Mouse (Mus musculus) small intestine, adult 2 months (tissue): ENCODE results near the gene Got2. TPM values are rescaled to one million over a fixed set of nuclear protein-coding genes. Genes with fewer than 3 reads are reported as not detected.

Experiments used
- H3K27ac ChIP-seq: fragments of 200-500 bp; 2 replicates; pipeline ENCODE4 v1.5.1; 2012; ENCODE audit warnings: low read depth, low read length, control low read depth, inconsistent platforms; ENCODE audit not compliant: insufficient read depth
- H3K27me3 ChIP-seq: fragments of 200-500 bp; 2 replicates; pipeline ENCODE4 v1.6.1; 2012; ENCODE audit warnings: mild to moderate bottlenecking, moderate library complexity, low read length, inconsistent platforms; ENCODE audit not compliant: control insufficient read depth, insufficient read depth
- H3K36me3 ChIP-seq: fragments of 200-500 bp; 2 replicates; pipeline ENCODE4 v1.6.1; 2012; ENCODE audit warnings: mild to moderate bottlenecking, low read length, control low read depth, inconsistent platforms; ENCODE audit not compliant: control insufficient read depth, insufficient read depth
- H3K4me1 ChIP-seq: fragments of 200-500 bp; 2 replicates; pipeline ENCODE4 v1.6.1; 2012; ENCODE audit warnings: low read length, inconsistent platforms, mixed read lengths; ENCODE audit not compliant: control insufficient read depth, insufficient read depth, insufficient read length
- H3K4me3 ChIP-seq: fragments of 200-500 bp; 2 replicates; pipeline ENCODE4 v1.5.1; 2012; ENCODE audit warnings: low read depth, mild to moderate bottlenecking, control low read depth, inconsistent platforms, low read length, moderate library complexity
- CTCF ChIP-seq: fragments of 200-500 bp; IDR thresholded peaks from 2 replicates; pipeline ENCODE4 v1.5.1; 2012; ENCODE audit warnings: low read depth, mild to moderate bottlenecking, control low read depth, inconsistent platforms, low read length, moderate library complexity, mixed read lengths; ENCODE audit not compliant: insufficient replicate concordance, insufficient read length; ENCODE audit errors: extremely low read depth
- POLR2A ChIP-seq: fragments of 200-500 bp; IDR thresholded peaks from 2 replicates; pipeline ENCODE4 v1.6.1; 2012; ENCODE audit warnings: low read depth, mild to moderate bottlenecking, control low read depth, inconsistent platforms, low read length, moderate library complexity
- WGBS: fragments of 180-500 bp; shearing (Covaris S2); methylation state at CpG from one replicate; pipeline ENCODE4 v1.1.7; 2018; 5-methylcytosine and 5-hydroxymethylcytosine counted together
- polyA plus RNA-seq: library from polyadenylated mRNA; depleted of rRNA; stranded (reverse); fragments of >200 nt; gene quantifications from 2 replicates; pipeline ENCODE4 v1.2.3, GENCODE M21; 2012

Gene Got2
- polyA plus RNA-seq, 1 experiment, result 31.9 TPM

GRCm38 (mm10) chr8:95885271-95885841 is 3.0 kb downstream of the Got2 start:
- Histone ChIP-seq H3K4me3 (no peak overlapping the region), H3K27me3 (no peaks in the 10 kb centered on the region), H3K4me1 (peaks cover 12% of the 10 kb centered on the region; the same call in 1 of the 2 replicates), H3K36me3 (no peaks in the 10 kb centered on the region), H3K27ac (no peak overlapping the region)
- TF ChIP-seq CTCF (no peak), POLR2A (no peak)
- 46% methylated on average over 5 of the region's 5 CpGs for WGBS

GRCm38 (mm10) chr8:95884491-95884890 is 3.9 kb downstream of the Got2 start:
- H3K27ac ChIP-seq, result no peak overlapping the region
- WGBS, result 47% methylated on average over 12 of the region's 12 CpGs
- H3K4me1 ChIP-seq, result peaks cover 12% of the 10 kb centered on the region; the same call in 1 of the 2 replicates
- H3K36me3 ChIP-seq, result no peaks in the 10 kb centered on the region
- TF ChIP-seq POLR2A, result no peak
- no peak for TF ChIP-seq CTCF
- H3K4me3 ChIP-seq, result no peak overlapping the region
- H3K27me3 ChIP-seq, result no peaks in the 10 kb centered on the region

GRCm38 (mm10) chr8:95882191-95882590 is 6.2 kb downstream of the Got2 start:
- TF ChIP-seq CTCF (no peak), POLR2A (no peak)
- H3K27me3 ChIP-seq, result no peaks in the 10 kb centered on the region
- H3K27ac ChIP-seq, result no peak overlapping the region
- 0 out of 2 replicates have a peak, but pooled peaks cover 2% of the 10 kb centered on the region for H3K36me3 ChIP-seq
- H3K4me1 ChIP-seq, result peaks cover 13% of the 10 kb centered on the region; the same call in 1 of the 2 replicates
- no peak overlapping the region for H3K4me3 ChIP-seq
- 88% methylated on average over 9 of the region's 9 CpGs for WGBS

GRCm38 (mm10) chr8:95881576-95881975 is 6.8 kb downstream of the Got2 start:
- TF ChIP-seq CTCF (no peak), POLR2A (no peak)
- Histone ChIP-seq H3K27me3 (no peaks in the 10 kb centered on the region), H3K27ac (no peak overlapping the region), H3K4me1 (peaks cover 8% of the 10 kb centered on the region; the same call in 1 of the 2 replicates), H3K4me3 (no peak overlapping the region), H3K36me3 (peaks cover 6% of the 10 kb centered on the region)
- 87% methylated on average over 3 of the region's 3 CpGs for WGBS

- H3K36me3 ChIP-seq, result peaks cover 18% of the 10 kb centered on the region
- TF ChIP-seq CTCF (no peak), POLR2A (no peak)
- H3K4me1 ChIP-seq, result peaks cover 6% of the 10 kb centered on the region; the same call in 1 of the 2 replicates
- 89% methylated on average over 4 of the region's 4 CpGs for WGBS
- no peaks in the 10 kb centered on the region for H3K27me3 ChIP-seq
- no peak overlapping the region for H3K27ac ChIP-seq
- no peak overlapping the region for H3K4me3 ChIP-seq
Observed at GRCm38 (mm10) chr8:95879823-95880222, 8.5 kb downstream of the Got2 start.

DNA sequence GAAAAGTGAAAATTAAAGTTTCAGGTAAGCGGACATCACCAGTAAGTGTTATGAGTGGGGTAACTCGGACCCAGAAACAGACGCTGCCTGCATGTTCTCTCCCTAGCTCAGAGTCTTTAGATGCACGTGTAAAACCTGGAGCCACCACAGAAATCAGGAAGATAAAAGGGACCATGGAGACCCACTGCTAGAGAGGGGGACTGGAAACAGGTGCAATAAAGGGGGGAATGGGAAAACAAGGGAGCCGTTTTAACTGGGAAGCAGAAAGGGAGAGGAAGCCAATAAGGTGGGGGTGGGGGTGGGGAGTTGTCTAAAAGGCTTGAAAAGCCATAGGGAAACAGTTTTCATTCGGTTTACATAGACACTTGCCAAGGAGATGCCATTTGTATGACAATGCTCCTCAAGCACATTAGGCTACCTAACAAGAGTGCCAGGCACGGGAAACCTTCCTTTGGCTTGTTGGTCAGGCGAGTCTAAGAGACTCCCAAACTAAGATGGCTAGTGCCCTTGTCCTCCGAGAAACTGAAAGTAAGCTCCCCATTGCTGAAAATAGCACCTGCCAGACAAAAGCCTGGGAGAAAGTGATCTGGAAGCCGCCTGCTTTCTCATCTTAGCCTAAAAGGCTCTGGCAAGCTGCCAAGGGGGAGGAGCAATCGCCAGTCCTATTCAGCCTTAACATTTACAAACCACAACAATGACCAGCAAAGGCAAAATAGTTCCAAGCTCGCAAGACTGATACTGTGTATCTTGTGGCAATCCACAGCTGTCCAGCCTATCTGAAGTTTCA is 10.0 kb downstream of the Got2 start:
- Histone ChIP-seq H3K27me3 (no peaks in the 10 kb centered on the region), H3K27ac (no peak overlapping the region), H3K4me1 (peaks cover 4% of the 10 kb centered on the region; the same call in 1 of the 2 replicates), H3K36me3 (peaks cover 23% of the 10 kb centered on the region), H3K4me3 (no peak overlapping the region)
- WGBS, result 22% methylated on average over 12 of the region's 12 CpGs
- TF ChIP-seq CTCF (no peak), POLR2A (no peak)

GRCm38 (mm10) chr8:95875270-95875669 is 13.1 kb downstream of the Got2 start:
- peaks cover 4% of the 10 kb centered on the region; the same call in 1 of the 2 replicates for H3K4me1 ChIP-seq
- WGBS, result 95% methylated on average over 7 of the region's 7 CpGs
- H3K36me3 ChIP-seq, result peaks cover 48% of the 10 kb centered on the region
- no peak overlapping the region for H3K27ac ChIP-seq
- H3K4me3 ChIP-seq, result no peak overlapping the region
- no peaks in the 10 kb centered on the region for H3K27me3 ChIP-seq
- TF ChIP-seq CTCF, result no peak
- no peak for TF ChIP-seq POLR2A
